Mouse (Mus musculus) ES-E14 (cell line): ENCODE results near the gene Glod4. TPM values are rescaled to one million over a fixed set of nuclear protein-coding genes. Genes with fewer than 3 reads are reported as not detected.
A peak's percentile ranks its signal among the peaks of the same experiment; 100 is the strongest.

Experiments used
- DNase-seq: peaks from one replicate; pipeline ENCODE4 v3.0.0-alpha.2; 2013; ENCODE audit warnings: low read depth, low spot score
- H3K27ac ChIP-seq: 2 replicates; pipeline ENCODE4 v1.5.1; 2012; ENCODE audit warnings: low read depth, mild to moderate bottlenecking, low read length, moderate library complexity, mixed read lengths; ENCODE audit not compliant: poor library complexity, insufficient read depth, severe bottlenecking
- H3K36me3 ChIP-seq: 2 replicates; pipeline ENCODE4 v1.6.1; 2012; ENCODE audit warnings: mild to moderate bottlenecking, low read length, moderate library complexity, mixed read lengths; ENCODE audit not compliant: control insufficient read depth, poor library complexity, insufficient read depth, severe bottlenecking
- H3K4me1 ChIP-seq, 2 experiments: fragments of 150-350 bp in 1 of 2; sonication (generic) in 1 of 2; 2 replicates each; pipeline ENCODE4 v1.6.1; 2012; ENCODE audit warnings: low read length in 2 of 2, mild to moderate bottlenecking in 1 of 2, mixed read lengths in 1 of 2; ENCODE audit not compliant: control insufficient read depth in 2 of 2, insufficient read depth in 2 of 2, poor library complexity in 1 of 2
- H3K4me3 ChIP-seq, 2 experiments: fragments of 150-350 bp in 1 of 2; sonication (generic) in 1 of 2; 2 replicates each; pipeline ENCODE4 v1.5.1; 2012; ENCODE audit warnings: low read length in 2 of 2, low read depth in 1 of 2, mild to moderate bottlenecking in 1 of 2, mixed read lengths in 1 of 2; ENCODE audit not compliant: insufficient read depth in 1 of 2, poor library complexity in 1 of 2, severe bottlenecking in 1 of 2
- H3K9ac ChIP-seq: 2 replicates; pipeline ENCODE4 v1.6.1; 2012; ENCODE audit warnings: low read depth, mild to moderate bottlenecking, low read length, mixed read lengths; ENCODE audit not compliant: poor library complexity, insufficient read depth, severe bottlenecking
- H3K9me3 ChIP-seq: fragments of 150-350 bp; sonication (generic); 2 replicates; pipeline ENCODE4 v1.6.1; 2012; ENCODE audit warnings: low read depth, mild to moderate bottlenecking, low read length; ENCODE audit not compliant: control insufficient read depth, insufficient read depth
- CHD2 ChIP-seq: IDR thresholded peaks from 2 replicates; pipeline ENCODE4 v1.6.1; 2014; ENCODE audit warnings: mild to moderate bottlenecking, low read depth, low read length, inconsistent platforms
- HCFC1 ChIP-seq: IDR thresholded peaks from 2 replicates; pipeline ENCODE4 v1.6.1; 2012; ENCODE audit warnings: low read length, inconsistent platforms, borderline replicate concordance; ENCODE audit not compliant: insufficient read depth
- MAFK ChIP-seq: IDR thresholded peaks from 2 replicates; pipeline ENCODE4 v1.6.1; 2014; ENCODE audit warnings: mild to moderate bottlenecking, low read depth, low read length, inconsistent platforms; ENCODE audit not compliant: insufficient read depth
- ZC3H11A ChIP-seq: IDR thresholded peaks from 2 replicates; pipeline ENCODE4 v1.6.1; 2012; ENCODE audit warnings: low read depth, mild to moderate bottlenecking, inconsistent platforms, low read length, borderline replicate concordance
- ZNF384 ChIP-seq: IDR thresholded peaks from 2 replicates; pipeline ENCODE4 v1.6.1; 2012; ENCODE audit warnings: low read depth, low read length, inconsistent platforms
- in situ Hi-C, 2 experiments: fragments of 600-800 bp; cut with MboI; formaldehyde crosslinking; loops; one replicate each; pipeline ENCODE4 v1.15.1; 2025; ENCODE audit warnings: low sequenced_read_pairs in 2 of 2, inconsistent platforms in 1 of 2; ENCODE audit not compliant: unreplicated experiment in 2 of 2
- total RNA-seq: library from RNA; depleted of rRNA; stranded (reverse); fragments of 300-350 nt; gene quantifications from 2 replicates; pipeline ENCODE4 v1.2.3, GENCODE M21; 2012

Gene Glod4
- total RNA-seq, 1 experiment = 65.5 TPM

- 0 out of 4 replicates have a peak, but pooled peaks cover 0 to 2% of the 10 kb centered on the region in 2 experiments for H3K4me1 ChIP-seq
- TF ChIP-seq MAFK = no peak
- no peak for TF ChIP-seq ZC3H11A
- no peak for TF ChIP-seq HCFC1
- TF ChIP-seq CHD2 = no peak
- TF ChIP-seq ZNF384 = no peak
- in situ Hi-C loops = no loop called here
- peak; percentile 11 for DNase-seq
- peaks cover 2% of the 10 kb centered on the region; the same call in 1 of the 2 replicates for H3K36me3 ChIP-seq
- peak overlapping the region; percentile 33; the same call in 1 of the 2 replicates for H3K27ac ChIP-seq
- H3K9ac ChIP-seq = no peak overlapping the region; the same call in 1 of the 2 replicates
- peaks cover 16% of the 10 kb centered on the region for H3K9me3 ChIP-seq
- no peak overlapping the region; a peak in 1 of 4 replicates for H3K4me3 ChIP-seq
Measured at GRCm38 (mm10) chr11:76150980-76151379, 92.5 kb downstream of the Glod4 start.

- H3K4me3 ChIP-seq = no peak overlapping the region
- no peak overlapping the region for H3K27ac ChIP-seq
- DNase-seq = no peak
- no peak overlapping the region for H3K9ac ChIP-seq
- H3K9me3 ChIP-seq = peaks cover 16% of the 10 kb centered on the region
- H3K36me3 ChIP-seq = peaks cover 2% of the 10 kb centered on the region; the same call in 1 of the 2 replicates
- H3K4me1 ChIP-seq = 0 out of 4 replicates have a peak, but pooled peaks cover 0 to 2% of the 10 kb centered on the region in 2 experiments
- TF ChIP-seq ZNF384 = no peak
- in situ Hi-C loops = no loop called here
Measured at GRCm38 (mm10) chr11:76148055-76149008, 95.2 kb downstream of the Glod4 start.

- DNase-seq = no peak
- Histone ChIP-seq H3K9me3 (peaks cover 16% of the 10 kb centered on the region), H3K9ac (no peak overlapping the region), H3K4me3 (no peak overlapping the region), H3K4me1 (0 out of 4 replicates have a peak, but pooled peaks cover 0 to 2% of the 10 kb centered on the region in 2 experiments), H3K27ac (no peak overlapping the region), H3K36me3 (peaks cover 2% of the 10 kb centered on the region; the same call in 1 of the 2 replicates)
- in situ Hi-C loops = no loop called here
- no peak for TF ChIP-seq ZNF384
- TF ChIP-seq ZC3H11A = no peak
- no peak for TF ChIP-seq MAFK
- no peak for TF ChIP-seq CHD2
- no peak for TF ChIP-seq HCFC1
Measured at GRCm38 (mm10) chr11:76146187-76147010, 97.1 kb downstream of the Glod4 start.

- in situ Hi-C loops = no loop called here
- Histone ChIP-seq H3K4me1 (no peaks in the 10 kb centered on the region), H3K27ac (no peak overlapping the region), H3K9ac (no peak overlapping the region), H3K36me3 (peaks cover 2% of the 10 kb centered on the region; the same call in 1 of the 2 replicates), H3K4me3 (no peak overlapping the region), H3K9me3 (peaks cover 11% of the 10 kb centered on the region; the same call in 1 of the 2 replicates)
- no peak for TF ChIP-seq ZC3H11A
- no peak for TF ChIP-seq CHD2
- TF ChIP-seq ZNF384 = no peak
- TF ChIP-seq MAFK = no peak
- no peak for TF ChIP-seq HCFC1
- DNase-seq = no peak
Measured at GRCm38 (mm10) chr11:76145169-76145568, 98.4 kb downstream of the Glod4 start.
